Mouse (Mus musculus) B cell, adult (primary cell): Measurements from ENCODE around the gene Ddrgk1. TPM values are rescaled to one million over a fixed set of nuclear protein-coding genes. Genes with fewer than 3 reads are reported as not detected.

Source experiments
- total RNA-seq: library from RNA; stranded (reverse); gene quantifications from 4 replicates; pipeline ENCODE4 v1.2.4, GENCODE M21; 2023; ENCODE audit not compliant: inconsistent age

Ddrgk1 gene
- 131 to 157 TPM (median 140 TPM) in 4 replicates for total RNA-seq

GRCm38 (mm10) chr2:130664102-130664701 is at the start of gene Ddrgk1:
Gene Ddrgk1, minus strand, starts transcription at chr2:130664659.

DNA sequence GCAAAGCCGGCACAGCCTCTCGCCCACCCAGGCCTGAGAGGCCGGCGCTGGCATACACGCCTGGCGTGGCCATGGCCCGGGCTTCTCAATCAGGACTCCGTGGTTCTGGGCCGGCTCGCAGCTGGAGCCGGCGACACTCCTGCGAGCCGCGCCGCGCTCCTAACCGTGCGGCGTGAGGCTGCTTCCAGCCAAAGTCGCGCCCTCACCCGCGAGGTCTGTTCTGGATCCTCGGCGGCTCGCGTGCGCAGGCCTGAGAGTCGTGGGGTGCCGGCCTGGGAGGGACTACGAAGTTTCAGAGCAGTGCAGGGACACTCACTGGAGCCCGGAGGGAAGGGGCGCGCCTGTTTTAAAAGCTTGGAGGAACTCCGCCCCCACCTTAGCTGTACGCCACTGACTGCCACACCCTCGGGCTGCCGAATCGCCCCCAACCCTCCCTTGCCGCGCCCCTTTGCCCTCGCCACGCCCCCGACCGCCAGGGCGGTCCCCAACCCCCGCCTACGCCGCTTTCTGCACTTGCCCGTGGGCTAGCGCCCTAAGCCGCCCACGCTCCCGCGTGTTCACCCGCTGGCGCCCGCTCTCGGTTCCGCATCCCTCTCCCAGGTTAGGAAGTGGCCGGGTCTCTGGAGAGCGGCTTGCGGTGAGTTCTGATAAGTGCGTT is 32.8 kb upstream of the Ddrgk1 start, which contains the start of gene Slc4a11:
Gene Slc4a11, minus strand, starts transcription at position 367 of the 658 bp plus-strand sequence.

GRCm38 (mm10) chr2:130667559-130667958 is 3.1 kb upstream of the Ddrgk1 start, which contains the start of gene Itpa:
Gene Itpa, plus strand, starts transcription at chr2:130667610.

DNA sequence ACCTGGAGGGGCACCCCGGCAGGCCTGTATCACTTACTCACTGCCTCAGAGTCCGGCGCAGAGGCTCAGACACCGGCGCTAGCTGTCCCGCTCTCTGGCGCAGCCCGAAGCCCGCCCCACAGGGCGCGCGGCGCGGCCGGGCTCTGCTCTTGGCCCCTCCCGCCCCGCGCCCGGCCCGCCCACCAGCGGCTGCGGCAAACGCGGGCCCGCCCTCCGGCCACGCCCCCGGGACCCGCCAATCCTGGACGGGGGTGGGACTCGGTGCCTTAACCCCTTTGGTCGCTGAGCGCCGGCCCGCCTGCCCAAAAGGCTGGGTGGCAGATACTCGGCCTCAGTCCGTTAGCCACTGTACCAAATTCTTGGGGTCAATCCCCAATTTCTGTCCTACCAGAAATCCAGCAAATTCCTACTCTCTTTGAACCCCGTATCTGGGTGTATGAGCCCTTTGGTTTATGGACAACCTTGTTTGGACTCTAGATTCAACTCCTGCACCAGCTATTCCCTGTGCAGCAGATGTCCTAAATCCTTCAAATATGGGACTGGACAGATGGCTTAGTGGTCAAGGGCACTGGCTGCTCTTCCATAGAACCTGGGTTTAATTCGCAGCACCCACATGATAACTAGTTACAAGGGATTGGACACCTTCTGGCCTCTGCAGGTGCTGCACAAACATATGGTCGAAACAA is 21.6 kb downstream of the Ddrgk1 start, which contains the start of gene Lzts3:
Gene Lzts3, minus strand, starts transcription at position 120 of the 686 bp plus-strand sequence.

GRCm38 (mm10) chr2:130629839-130630203 is 34.6 kb downstream of the Ddrgk1 start, which contains the start of the genes Fastkd5 and Ubox5:
Gene Fastkd5, minus strand, starts transcription at chr2:130630027.
Gene Ubox5, minus strand, starts transcription at chr2:130630038.

Other genes with a start within 250 kb of the Ddrgk1 start
- 154 to 166 TPM (median 156 TPM) in 4 replicates for gene Vps16, start 240.3 kb downstream of the Ddrgk1 start, total RNA-seq
- gene Pced1a, start 240.0 kb downstream of the Ddrgk1 start, total RNA-seq = 20.7 to 23.7 TPM (median 21.7 TPM) in 4 replicates
- gene Ptpra, start 214.4 kb downstream of the Ddrgk1 start, total RNA-seq = 102 to 110 TPM (median 107 TPM) in 4 replicates
- 46.3 to 59.5 TPM (median 55.6 TPM) in 4 replicates for gene Mrps26, start 100.9 kb downstream of the Ddrgk1 start, total RNA-seq
- gene Oxt, start 88.5 kb downstream of the Ddrgk1 start, total RNA-seq = not detected in 4 replicates
- gene Avp, start 82.1 kb downstream of the Ddrgk1 start, total RNA-seq = not detected in 4 replicates
- gene Fastkd5, start 34.6 kb downstream of the Ddrgk1 start, total RNA-seq = 5.9 to 7.4 TPM (median 7.0 TPM) in 4 replicates
- gene Ubox5, start 34.6 kb downstream of the Ddrgk1 start, total RNA-seq = 5.2 to 7.7 TPM (median 6.3 TPM) in 4 replicates
- 4.9 to 6.1 TPM (median 5.7 TPM) in 4 replicates for gene Lzts3, start 21.9 kb downstream of the Ddrgk1 start, total RNA-seq
- gene Itpa, start 3.0 kb upstream of the Ddrgk1 start, total RNA-seq = 14.1 to 20.2 TPM (median 15.1 TPM) in 4 replicates
- gene Slc4a11, start 32.9 kb upstream of the Ddrgk1 start, total RNA-seq = 5.8 to 8.8 TPM (median 6.2 TPM) in 4 replicates
- gene 4930402H24Rik, start 241.7 kb upstream of the Ddrgk1 start, total RNA-seq = 14.1 to 18.9 TPM (median 15.8 TPM) in 4 replicates
- 15.0 to 17.8 TPM (median 16.3 TPM) in 4 replicates for gene Atrn, start 241.8 kb upstream of the Ddrgk1 start, total RNA-seq